Mouse (Mus musculus): ENCODE measurements around the gene Prl6a1.

Prl6a1 gene

DNA sequence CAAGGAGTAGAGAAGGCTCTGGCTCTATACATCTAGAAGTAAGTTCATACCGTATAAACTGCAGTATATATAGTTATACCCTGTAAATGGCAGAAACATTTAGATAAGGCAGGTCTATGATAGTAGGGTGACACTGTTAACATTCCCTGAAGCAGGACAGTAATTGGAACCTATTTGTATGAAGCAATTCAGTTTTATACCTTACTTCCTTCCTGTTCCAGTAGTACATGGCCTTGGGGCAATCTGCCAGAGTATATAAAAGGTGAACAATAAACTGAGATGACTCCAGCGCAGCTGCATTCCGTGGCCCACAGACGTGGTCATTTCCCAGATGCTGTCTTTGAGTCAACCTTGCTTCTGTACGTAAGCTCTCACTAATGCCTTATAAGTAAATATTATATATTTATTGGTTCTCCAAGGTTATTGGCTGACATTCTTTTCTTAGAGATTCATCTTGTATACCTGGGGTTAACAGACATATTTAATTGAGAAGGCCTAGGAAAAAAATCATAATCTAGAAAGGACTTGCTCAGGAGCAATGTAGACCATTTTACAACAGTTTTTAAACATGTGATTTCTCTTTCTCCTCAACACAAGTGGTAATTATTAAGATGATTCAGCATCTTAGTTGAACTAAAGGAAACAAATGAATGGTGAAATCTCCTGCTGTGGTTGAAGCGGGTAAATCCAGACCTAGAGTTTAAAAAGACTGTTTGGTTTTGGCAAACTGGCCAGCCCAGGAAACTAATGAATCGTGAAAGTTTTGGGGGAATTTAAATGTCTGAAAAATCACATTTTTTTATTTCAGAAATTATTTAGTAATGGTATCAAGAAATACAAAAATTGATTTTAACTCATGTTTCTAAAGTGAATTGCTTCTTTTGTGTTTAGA, at the start of gene Prl6a1:
Gene Prl6a1, plus strand, starts transcription at position 294 of the 892 bp plus-strand sequence.
- in situ Hi-C loops (cut with MboI; ENCODE audit: unreplicated experiment in 2 of 2): no loop called here

DNA sequence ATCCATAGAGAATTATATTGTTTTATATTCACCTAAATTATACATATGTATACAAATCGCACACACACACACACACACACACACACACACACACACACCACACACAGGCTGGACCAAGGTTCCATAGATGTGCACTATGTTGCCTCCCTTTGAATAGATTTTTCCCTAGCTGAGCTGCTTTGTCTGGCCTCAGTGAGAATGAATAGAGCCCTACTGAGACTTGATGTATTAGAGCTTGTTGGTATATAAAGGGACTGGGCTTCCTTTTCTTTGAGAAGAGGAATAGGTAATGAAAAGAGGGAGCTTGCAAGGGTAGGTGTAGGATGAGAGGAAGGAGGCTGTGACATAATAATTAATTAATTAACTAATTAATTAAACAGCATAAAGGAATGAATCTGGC, 22.6 kb downstream of the Prl6a1 start:
- in situ Hi-C loops (cut with MboI; ENCODE audit: unreplicated experiment in 2 of 2): no loop called here

DNA sequence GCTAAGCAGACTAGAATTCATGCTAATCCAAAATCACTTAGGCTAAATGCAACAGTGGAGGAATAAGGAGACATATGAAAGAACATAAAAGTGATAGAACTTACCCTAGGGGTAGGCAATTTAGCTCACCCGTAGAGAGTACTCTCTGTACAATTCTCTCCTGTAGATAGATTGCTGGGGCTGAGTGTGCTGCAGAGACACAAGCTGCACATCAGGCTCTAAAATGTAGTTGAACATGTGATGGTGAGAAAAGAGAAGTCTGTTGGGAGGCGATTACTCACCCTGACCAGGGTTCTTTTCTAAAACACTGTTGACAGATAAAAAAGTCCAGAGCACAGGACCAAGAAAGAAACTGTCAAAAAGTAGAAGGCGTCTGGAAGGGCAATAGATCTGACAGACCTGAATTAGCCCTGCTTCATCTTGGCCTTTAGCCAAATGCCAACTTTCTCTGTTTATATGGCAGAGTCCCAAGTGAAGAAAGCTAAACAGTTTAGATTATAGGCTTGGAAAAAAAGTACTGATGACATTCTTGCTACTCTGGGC, 30.4 kb downstream of the Prl6a1 start:
- in situ Hi-C loops (cut with MboI; ENCODE audit: unreplicated experiment in 2 of 2): no loop called here

- in situ Hi-C loops (cut with MboI; ENCODE audit: unreplicated experiment in 2 of 2): no loop called here
Observed at GRCm38 (mm10) chr13:27345373-27345772, 32.9 kb downstream of the Prl6a1 start, which contains the start of gene Prl8a2. Prl8a2 (plus strand) TSS chr13:27345673.

Data from v-Abl transformed pro-B cells (cell line).